ENCODE assay signal across 16 mouse cellular contexts in genomic region chr6:58964565-58964964, GRCm38 (mm10). TPM values are rescaled to one million over a fixed set of nuclear protein-coding genes. Genes with fewer than 3 reads are reported as not detected.
"Had no signal": no experiment of that assay in that cellular context is flagged by ENCODE, and none has a peak within 500 bp of the region (broad histone marks: within the 10 kb centered on the region; RNA-seq: fewer than 3 reads in every experiment).

No protein-coding gene starts in this region.

- H3K4me1 ChIP-seq: liver, embryonic 13.5 days; stomach, embryonic 15.5 days had no signal

- DNase-seq: kidney, postnatal 10 days; kidney, postnatal 4 days; liver; liver, embryonic 13.5 days; liver, postnatal 0 days; lung, postnatal 14 days; right cerebral cortex, postnatal 14 days; thymus, adult 2 months; thymus, postnatal 25 days had no signal

- ATAC-seq: liver, postnatal 0 days had no signal

- H3K27me3 ChIP-seq: limb, embryonic 12.5 days; liver, embryonic 13.5 days; lung, embryonic 15.5 days; midbrain, embryonic 12.5 days; neural tube, embryonic 13.5 days; stomach, embryonic 15.5 days had no signal

- H3K36me3 ChIP-seq: limb, embryonic 12.5 days; liver, embryonic 13.5 days; lung, embryonic 15.5 days; midbrain, embryonic 12.5 days; neural tube, embryonic 13.5 days; stomach, embryonic 15.5 days had no signal

- H3K9ac ChIP-seq: limb, embryonic 12.5 days; liver, embryonic 13.5 days; liver, postnatal 0 days; lung, embryonic 15.5 days; midbrain, embryonic 12.5 days; neural tube, embryonic 13.5 days; stomach, embryonic 15.5 days had no signal

- H3K4me3 ChIP-seq: limb, embryonic 12.5 days; liver, embryonic 13.5 days; lung, embryonic 15.5 days; midbrain, embryonic 12.5 days; myocyte; neural tube, embryonic 13.5 days had no signal

- H3K9me3 ChIP-seq: limb, embryonic 12.5 days; liver, embryonic 13.5 days; lung, embryonic 15.5 days; midbrain, embryonic 12.5 days; neural tube, embryonic 13.5 days; stomach, embryonic 15.5 days had no signal

- H3K27ac ChIP-seq: liver, embryonic 13.5 days; lung, embryonic 15.5 days; neural tube, embryonic 13.5 days; stomach, embryonic 15.5 days had no signal

- H3K4me2 ChIP-seq: liver, embryonic 13.5 days; stomach, embryonic 15.5 days had no signal

RNA-seq across cellular contexts. Expression of gene Nap1l5, which starts 57.7 kb away (rescaled TPM):
- total RNA-seq: megakaryocyte-erythroid progenitor cell, adult 5-6 weeks had no signal

RNA-seq across cellular contexts. Expression of gene Fam13a, which starts 59.8 kb away (rescaled TPM):
- total RNA-seq: megakaryocyte-erythroid progenitor cell, adult 5-6 weeks had no signal
